Mouse (Mus musculus): ENCODE data around the gene 1500011B03Rik.

DNA sequence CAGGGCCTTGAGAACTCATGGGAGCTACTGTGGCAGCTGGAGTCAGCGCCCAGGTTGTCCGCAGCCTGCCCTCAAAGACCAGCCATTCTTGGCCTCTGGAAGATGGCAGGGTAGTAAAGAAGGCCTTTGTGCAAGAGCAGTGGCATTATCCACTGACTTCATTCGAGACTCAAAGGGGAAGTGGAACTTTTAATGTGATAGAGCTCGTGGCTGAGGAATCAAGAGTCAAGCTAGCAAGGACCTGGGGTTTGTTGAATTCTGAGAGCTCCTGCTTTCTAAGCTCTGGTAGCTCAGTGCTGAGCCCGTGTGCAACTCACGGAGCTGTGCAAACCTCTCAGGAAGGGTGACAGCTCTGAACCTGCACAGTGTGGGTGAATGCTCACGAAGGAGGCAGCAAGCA is 42.4 kb downstream of the 1500011B03Rik start:
- TF ChIP-seq CTCF (IDR thresholded peaks at IDR 0.05; ENCODE audit: low read depth, low read length): no peak
- no peak for TF ChIP-seq GATA1 (IDR thresholded peaks at IDR 0.05; ENCODE audit: borderline replicate concordance, low read length)
- no peak for TF ChIP-seq TAL1 (conservative IDR thresholded peaks at IDR 0.05; ENCODE audit: low read depth, low read length)

All from G1E (cell line).